Mouse (Mus musculus) limb, embryonic 13.5 days (tissue): Measurements from ENCODE around the gene Zfp36l1. TPM values are rescaled to one million over a fixed set of nuclear protein-coding genes. Genes with fewer than 3 reads are reported as not detected.

Source experiments
- ATAC-seq: fragments of 200-750 bp; cut with Nextera tagmentation; 2 replicates; pipeline ENCODE4 v1.8.0; 2017; ENCODE audit warnings: low read depth, moderate number of reproducible peaks, moderate TSS enrichment; ENCODE audit not compliant: low FRiP score
- H3K27ac ChIP-seq: fragments of 300-500 bp; sonication (generic); 2 replicates; pipeline ENCODE4 v1.5.1; 2015; ENCODE audit warnings: inconsistent platforms, mild to moderate bottlenecking, moderate library complexity
- H3K27me3 ChIP-seq: fragments of 300-500 bp; sonication (generic); 2 replicates; pipeline ENCODE4 v1.6.1; 2015; ENCODE audit warnings: mild to moderate bottlenecking, inconsistent platforms
- H3K36me3 ChIP-seq: fragments of 300-500 bp; sonication (generic); 2 replicates; pipeline ENCODE4 v1.6.1; 2015; ENCODE audit warnings: inconsistent platforms, mild to moderate bottlenecking, moderate library complexity
- H3K4me1 ChIP-seq: fragments of 300-500 bp; sonication (generic); 2 replicates; pipeline ENCODE4 v1.6.1; 2015; ENCODE audit warnings: inconsistent platforms
- H3K4me2 ChIP-seq: fragments of 300-500 bp; sonication (generic); replicated peaks from 2 replicates; pipeline ENCODE4 v1.6.1; 2015; ENCODE audit warnings: inconsistent platforms, mild to moderate bottlenecking, moderate library complexity
- H3K4me3 ChIP-seq: fragments of 300-500 bp; sonication (generic); 2 replicates; pipeline ENCODE4 v1.5.1; 2015; ENCODE audit warnings: moderate library complexity, mild to moderate bottlenecking, inconsistent platforms
- H3K9ac ChIP-seq: fragments of 300-500 bp; sonication (generic); 2 replicates; pipeline ENCODE4 v1.6.1; 2015; ENCODE audit warnings: mild to moderate bottlenecking, inconsistent platforms
- H3K9me3 ChIP-seq: fragments of 300-500 bp; sonication (generic); 2 replicates; pipeline ENCODE4 v1.6.1; 2016; ENCODE audit warnings: inconsistent platforms
- WGBS: fragments of 180-500 bp; shearing (Covaris S2); methylation state at CpG from one replicate; pipeline ENCODE4 v1.1.7; 2015; 5-methylcytosine and 5-hydroxymethylcytosine counted together
- polyA plus RNA-seq: library from polyadenylated mRNA; unstranded; fragments of >200 nt; fragmentation: Nextera tagmentation; extraction: Ambion mirVana; gene quantifications from 2 replicates; pipeline ENCODE4 v1.2.1, GENCODE M21; 2015

Zfp36l1 gene
- polyA plus RNA-seq, 1 experiment from 2014 or later, result 146 TPM

GRCm38 (mm10) chr12:80060338-80060737, 52.5 kb downstream of the Zfp36l1 start:
- H3K27ac ChIP-seq, result peak overlapping the region; percentile 69; the same call in 1 of the 2 replicates
- 51% methylated on average over 9 of the region's 9 CpGs for WGBS
- no peak for ATAC-seq
- peaks cover 57% of the 10 kb centered on the region for H3K4me1 ChIP-seq
- H3K9ac ChIP-seq, result no peak overlapping the region
- H3K9me3 ChIP-seq, result no peaks in the 10 kb centered on the region
- no peak overlapping the region for H3K4me3 ChIP-seq
- H3K4me2 ChIP-seq, result no peak overlapping the region
- H3K27me3 ChIP-seq, result no peaks in the 10 kb centered on the region
- H3K36me3 ChIP-seq, result no peaks in the 10 kb centered on the region

GRCm38 (mm10) chr12:80059773-80060328, 53.0 kb downstream of the Zfp36l1 start:
- ATAC-seq, result no peak
- no peak overlapping the region for H3K9ac ChIP-seq
- no peak overlapping the region for H3K4me3 ChIP-seq
- no peaks in the 10 kb centered on the region for H3K9me3 ChIP-seq
- no peaks in the 10 kb centered on the region for H3K27me3 ChIP-seq
- peak overlapping the region; percentile 69; the same call in 1 of the 2 replicates for H3K27ac ChIP-seq
- WGBS, result 43% methylated on average over 5 of the region's 5 CpGs
- H3K4me2 ChIP-seq, result no peak overlapping the region
- H3K4me1 ChIP-seq, result peaks cover 54% of the 10 kb centered on the region
- no peaks in the 10 kb centered on the region for H3K36me3 ChIP-seq

Other genes starting within 250 kb of the Zfp36l1 start
- gene Actn1, start 147.4 kb upstream of the Zfp36l1 start, polyA plus RNA-seq, result 31.7 and 35.2 TPM in 2 replicates